Mouse (Mus musculus) CH12.LX (cell line): ENCODE data around the gene Ubxn6. TPM values are rescaled to one million over a fixed set of nuclear protein-coding genes. Genes with fewer than 3 reads are reported as not detected.

Source experiments
- DNase-seq: peaks from one replicate; pipeline ENCODE4 v3.0.0-alpha.2; 2013; ENCODE audit errors: extremely low read depth
- H3K27ac ChIP-seq: 2 replicates; pipeline ENCODE4 v1.5.1; 2012; ENCODE audit warnings: low read depth, mild to moderate bottlenecking, control low read depth, moderate library complexity; ENCODE audit not compliant: insufficient read depth
- H3K27me3 ChIP-seq: replicated peaks from 2 replicates; pipeline ENCODE3; 2012; ENCODE audit warnings: inconsistent platforms
- H3K36me3 ChIP-seq, 2 experiments: replicated peaks in 1 of 2; 2 replicates each; pipeline versions ENCODE3 to v1.6.1; 2012; ENCODE audit warnings: inconsistent platforms in 1 of 2, low read length in 1 of 2, mild to moderate bottlenecking in 1 of 2, mixed read lengths in 1 of 2, moderate library complexity in 1 of 2; ENCODE audit not compliant: control insufficient read depth in 1 of 2, insufficient read depth in 1 of 2
- H3K4me1 ChIP-seq, 2 experiments: 2 replicates each; pipeline ENCODE4 v1.6.1; 2012; ENCODE audit warnings: inconsistent platforms in 1 of 2, moderate library complexity in 1 of 2; ENCODE audit not compliant: insufficient read depth in 2 of 2, control insufficient read depth in 1 of 2
- H3K4me2 ChIP-seq: 2 replicates; pipeline ENCODE4 v1.6.1; 2012; ENCODE audit warnings: low read depth, mild to moderate bottlenecking, control low read depth; ENCODE audit not compliant: poor library complexity, insufficient read depth, severe bottlenecking
- H3K4me3 ChIP-seq, 3 experiments: fragments of 150-350 bp in 1 of 3; sonication (generic) in 1 of 3; replicated peaks in 1 of 3; 2 replicates each; pipeline versions ENCODE3 to v1.5.1; 2011 to 2012; ENCODE audit warnings: low read depth in 2 of 3, low read length in 2 of 3, mild to moderate bottlenecking in 2 of 3, moderate library complexity in 2 of 3, control low read depth in 1 of 3, improper control_type of control experiment in 1 of 3, inconsistent platforms in 1 of 3, mixed read lengths in 1 of 3; ENCODE audit not compliant: poor library complexity in 1 of 3
- H3K79me2 ChIP-seq: replicated peaks from 2 replicates; pipeline ENCODE4 v1.6.1; 2012; ENCODE audit warnings: mild to moderate bottlenecking, moderate library complexity; ENCODE audit not compliant: control insufficient read depth, poor library complexity, insufficient read depth, severe bottlenecking; ENCODE audit errors: extremely low read depth
- H3K9ac ChIP-seq: 2 replicates; pipeline ENCODE4 v1.6.1; 2012; ENCODE audit warnings: low read depth, mild to moderate bottlenecking, control low read depth, moderate library complexity; ENCODE audit not compliant: insufficient read depth
- H3K9me3 ChIP-seq: replicated peaks from 2 replicates; pipeline ENCODE3; 2012; ENCODE audit warnings: low read length, inconsistent platforms, mixed read lengths
- CTCF ChIP-seq, 2 experiments: IDR thresholded peaks in 1 of 2; conservative IDR thresholded peaks in 1 of 2; 2 replicates each; pipeline ENCODE4 v1.5.1; 2011 to 2012; ENCODE audit warnings: low read depth in 2 of 2, low read length in 2 of 2, improper control_type of control experiment in 1 of 2, inconsistent platforms in 1 of 2, mild to moderate bottlenecking in 1 of 2, moderate library complexity in 1 of 2
- ELF1 ChIP-seq: IDR thresholded peaks from 2 replicates; pipeline ENCODE4 v1.6.1; 2014; ENCODE audit warnings: low read depth, mild to moderate bottlenecking, inconsistent platforms, low read length, improper control_type of control experiment
- EP300 ChIP-seq: IDR thresholded peaks from 2 replicates; pipeline ENCODE4 v1.6.1; 2011; ENCODE audit warnings: low read length, improper control_type of control experiment
- GABPA ChIP-seq: IDR thresholded peaks from 2 replicates; pipeline ENCODE4 v1.6.1; 2012; ENCODE audit warnings: low read depth, low read length, improper control_type of control experiment, inconsistent platforms; ENCODE audit not compliant: insufficient replicate concordance
- JUND ChIP-seq: conservative IDR thresholded peaks from 2 replicates; pipeline ENCODE4 v1.6.1; 2011; ENCODE audit warnings: low read depth, low read length, improper control_type of control experiment
- KAT2A ChIP-seq: IDR thresholded peaks from 2 replicates; pipeline ENCODE4 v1.6.1; 2012; ENCODE audit warnings: low read length, improper control_type of control experiment, inconsistent platforms; ENCODE audit not compliant: insufficient replicate concordance
- MAZ ChIP-seq: IDR thresholded peaks from 2 replicates; pipeline ENCODE4 v1.6.1; 2012; ENCODE audit warnings: low read depth, mild to moderate bottlenecking, inconsistent platforms, low read length, improper control_type of control experiment, moderate library complexity
- MEF2A ChIP-seq: IDR thresholded peaks from 2 replicates; pipeline ENCODE4 v1.6.1; 2014; ENCODE audit warnings: low read depth, mild to moderate bottlenecking, inconsistent platforms, low read length, improper control_type of control experiment, borderline replicate concordance
- MYC ChIP-seq: IDR thresholded peaks from 2 replicates; pipeline ENCODE4 v1.6.1; 2011; ENCODE audit warnings: low read depth, mild to moderate bottlenecking, improper control_type of control experiment, low read length
- NRF1 ChIP-seq: IDR thresholded peaks from 2 replicates; pipeline ENCODE4 v1.6.1; 2014; ENCODE audit warnings: low read depth, mild to moderate bottlenecking, inconsistent platforms, low read length, improper control_type of control experiment, moderate library complexity
- PAX5 ChIP-seq: IDR thresholded peaks from 2 replicates; pipeline ENCODE4 v1.6.1; 2012; ENCODE audit warnings: low read length, inconsistent platforms, mixed read lengths
- POLR2A ChIP-seq: IDR thresholded peaks from 2 replicates; pipeline ENCODE4 v1.6.1; 2011; ENCODE audit warnings: low read depth, mild to moderate bottlenecking, improper control_type of control experiment, low read length
- RCOR1 ChIP-seq: conservative IDR thresholded peaks from 2 replicates; pipeline ENCODE4 v1.6.1; 2012; ENCODE audit warnings: low read depth, mild to moderate bottlenecking, inconsistent platforms, low read length, improper control_type of control experiment
- SIN3A ChIP-seq: IDR thresholded peaks from 2 replicates; pipeline ENCODE4 v1.6.1; 2012; ENCODE audit warnings: low read length, improper control_type of control experiment, inconsistent platforms
- SMC3 ChIP-seq: IDR thresholded peaks from 2 replicates; pipeline ENCODE4 v1.6.1; 2011; ENCODE audit warnings: low read depth, low read length, improper control_type of control experiment
- TBP ChIP-seq: conservative IDR thresholded peaks from 2 replicates; pipeline ENCODE4 v1.6.1; 2011; ENCODE audit warnings: low read depth, low read length, improper control_type of control experiment
- TCF12 ChIP-seq: IDR thresholded peaks from 2 replicates; pipeline ENCODE4 v1.6.1; 2014; ENCODE audit warnings: low read depth, mild to moderate bottlenecking, inconsistent platforms, low read length, improper control_type of control experiment
- UBTF ChIP-seq: IDR thresholded peaks from 2 replicates; pipeline ENCODE4 v1.6.1; 2012; ENCODE audit warnings: low read depth, mild to moderate bottlenecking, inconsistent platforms, low read length, improper control_type of control experiment, moderate library complexity
- USF1 ChIP-seq: IDR thresholded peaks from 2 replicates; pipeline ENCODE4 v1.6.1; 2014; ENCODE audit warnings: low read depth, mild to moderate bottlenecking, inconsistent platforms, low read length, improper control_type of control experiment
- ZC3H11A ChIP-seq: IDR thresholded peaks from 2 replicates; pipeline ENCODE4 v1.6.1; 2012; ENCODE audit warnings: low read depth, mild to moderate bottlenecking, inconsistent platforms, low read length, improper control_type of control experiment
- ZMIZ1 ChIP-seq: IDR thresholded peaks from 2 replicates; pipeline ENCODE4 v1.6.1; 2012; ENCODE audit warnings: low read depth, mild to moderate bottlenecking, inconsistent platforms, low read length, improper control_type of control experiment
- ZNF384 ChIP-seq: IDR thresholded peaks from 2 replicates; pipeline ENCODE4 v1.6.1; 2012; ENCODE audit warnings: low read depth, low read length, improper control_type of control experiment, inconsistent platforms
- dilution Hi-C: fragments of 300-500 bp; cut with MboI; formaldehyde crosslinking; loops from 2 replicates; pipeline ENCODE4 v1.14.3; 2020; ENCODE audit warnings: low sequenced_read_pairs; ENCODE audit not compliant: extremely low pct_unique_long_range_greater_than_20kb, extremely low pct_ligation_motif_present
- in situ Hi-C: fragments of 300-500 bp; cut with MboI; formaldehyde crosslinking; loops from 3 replicates; pipeline ENCODE4 v1.14.3; 2019; ENCODE audit warnings: low sequenced_read_pairs, low pct_ligation_motif_present, low pct_unique_long_range_greater_than_20kb, mixed read lengths
- polyA plus RNA-seq: library from polyadenylated mRNA; unstranded; fragments of >175 nt; gene quantifications from 2 replicates; pipeline ENCODE4 v1.2.1, GENCODE M21; 2012; ENCODE audit warnings: low read depth; ENCODE audit not compliant: insufficient read length
- total RNA-seq, 2 experiments: library from RNA; depleted of rRNA; stranded (reverse); fragments of 300-350 nt in 1 of 2; fragments of >200 nt in 1 of 2; gene quantifications; 2 replicates each; pipeline ENCODE4 v1.2.3; 2012 to 2014

The Ubxn6 gene
- total and polyA plus RNA-seq, 3 experiments: 24.6 to 29.1 (median 26.8) TPM

DNA sequence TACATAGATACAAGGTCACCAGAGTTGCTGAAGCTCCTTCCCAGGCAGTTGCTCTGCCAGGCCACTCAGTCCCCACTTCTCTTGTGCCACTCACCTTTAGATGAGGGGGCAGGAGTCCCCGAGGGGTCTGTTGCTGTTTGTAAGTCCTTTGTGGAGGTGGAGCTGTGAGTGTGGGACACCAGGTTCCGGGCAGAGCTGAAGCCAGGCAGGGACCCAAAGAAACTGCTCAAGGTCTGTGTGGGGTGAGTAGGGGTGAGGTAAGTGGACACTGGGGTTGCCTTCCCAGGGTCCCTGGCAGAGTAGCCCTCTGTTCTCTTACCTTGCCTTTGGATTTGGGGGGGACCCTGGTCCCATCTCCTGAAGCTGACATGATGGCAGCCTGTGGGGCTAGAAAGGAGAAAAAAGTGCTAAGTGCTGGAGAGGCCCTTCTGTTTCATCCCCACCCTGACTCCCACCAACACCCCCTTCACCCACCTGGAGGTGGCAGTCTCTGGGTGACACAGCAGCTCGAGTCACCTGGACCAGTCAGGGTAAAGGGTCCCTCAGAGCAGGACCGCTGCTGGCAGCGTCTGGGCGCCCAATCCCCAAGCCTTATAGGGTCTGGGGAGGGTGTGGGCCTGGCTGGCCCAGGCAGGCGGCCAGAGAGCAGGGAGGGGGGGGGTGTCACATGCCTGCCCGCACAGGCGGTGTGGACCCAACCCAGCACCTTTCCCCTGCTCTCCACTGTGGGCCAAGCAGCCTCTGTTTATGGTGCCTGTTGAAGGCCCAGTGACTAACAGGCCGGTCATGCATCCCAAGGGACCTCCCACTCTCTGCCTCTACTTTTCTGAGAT, 34.6 kb upstream of the Ubxn6 start, which contains the start of gene Plin4:
Gene Plin4 (minus strand): TSS at position 585 of the 833 bp plus-strand sequence.
- Histone ChIP-seq H3K27ac (no peak within 1 kb of the TSS), H3K4me1 (0 out of 4 replicates have a peak, but pooled peaks cover 0 to 2% of the 10 kb centered on the region in 2 experiments), H3K4me2 (no peak within 1 kb of the TSS), H3K9ac (no peak within 1 kb of the TSS), H3K79me2 (no peaks in the 10 kb centered on the region), H3K36me3 (peaks cover 0 to 39% of the 10 kb centered on the region in 2 experiments), H3K9me3 (no peaks in the 10 kb centered on the region), H3K4me3 (no peak within 1 kb of the TSS), H3K27me3 (no peaks in the 10 kb centered on the region)
- dilution Hi-C loops: no loop called here
- DNase-seq: no peak
- in situ Hi-C loops: no loop called here
- no peak for TF ChIP-seq CTCF (conservative IDR thresholded peaks at IDR 0.05 in 1 of 2, IDR thresholded peaks at IDR 0.05 in 1 of 2; ENCODE audit: low read depth in 2 of 2, low read length in 2 of 2)
- TF ChIP-seq KAT2A: no peak
- TF ChIP-seq RCOR1: no peak
- TF ChIP-seq UBTF: no peak
- no peak for TF ChIP-seq GABPA
- TF ChIP-seq TCF12: no peak
- TF ChIP-seq PAX5: no peak
- TF ChIP-seq MAZ: no peak
- TF ChIP-seq JUND: no peak
- TF ChIP-seq TBP: no peak
- no peak for TF ChIP-seq ZC3H11A
- TF ChIP-seq SMC3: no peak
- no peak for TF ChIP-seq ZNF384
- TF ChIP-seq MYC: no peak
- TF ChIP-seq ZMIZ1: no peak
- no peak for TF ChIP-seq POLR2A
- TF ChIP-seq NRF1: no peak
- no peak for TF ChIP-seq EP300
- TF ChIP-seq, all 38 proteins: peak for 0

DNA sequence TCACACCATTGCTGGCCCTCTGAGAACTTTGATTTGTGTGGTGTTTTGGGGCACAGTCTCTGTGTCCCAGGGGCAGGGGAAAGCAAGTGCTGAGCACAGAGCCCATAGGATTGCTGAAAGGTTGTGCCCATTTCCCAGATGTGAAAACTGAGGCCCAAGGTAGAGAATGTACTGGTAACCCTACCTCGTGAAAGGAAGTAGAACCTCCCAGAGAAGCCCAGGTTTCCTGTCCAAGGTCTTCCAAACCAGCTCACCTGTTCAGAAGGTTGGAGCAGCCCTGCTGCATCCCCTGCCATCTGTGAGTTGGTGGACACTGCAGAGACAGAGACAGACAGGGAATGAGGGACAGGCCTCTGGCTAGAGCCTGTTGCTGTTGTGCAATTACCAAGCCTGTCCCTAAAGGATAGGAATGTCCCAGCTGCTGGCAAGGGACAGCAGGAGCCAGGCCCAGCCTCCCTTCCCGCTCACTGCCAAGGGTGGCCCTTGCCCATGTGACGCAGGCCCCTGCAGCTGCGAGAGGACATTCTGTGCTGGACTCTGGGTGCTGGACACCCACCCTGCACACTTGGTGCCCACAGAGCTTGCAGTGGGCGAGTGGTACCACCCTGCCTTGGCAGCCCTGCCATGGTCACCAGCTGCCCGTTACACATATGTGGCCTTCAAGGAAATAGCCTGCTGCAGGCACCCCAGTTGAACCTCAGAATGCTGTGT, 33.7 kb upstream of the Ubxn6 start:
- H3K36me3 ChIP-seq: peaks cover 6 to 45% of the 10 kb centered on the region in 2 experiments
- H3K9ac ChIP-seq: no peak overlapping the region
- no peak for TF ChIP-seq SMC3
- TF ChIP-seq ELF1: no peak
- TF ChIP-seq PAX5: no peak
- TF ChIP-seq MAZ: no peak
- TF ChIP-seq USF1: no peak
- no peak for TF ChIP-seq ZMIZ1
- TF ChIP-seq MYC: no peak
- TF ChIP-seq ZC3H11A: no peak
- no peak for TF ChIP-seq TCF12
- no peak for TF ChIP-seq MEF2A
- TF ChIP-seq KAT2A: no peak
- TF ChIP-seq SIN3A: no peak
- dilution Hi-C loops: no loop called here
- DNase-seq: no peak
- no peak overlapping the region for H3K4me3 ChIP-seq
- H3K4me2 ChIP-seq: no peak overlapping the region
- no peaks in the 10 kb centered on the region for H3K9me3 ChIP-seq
- H3K27me3 ChIP-seq: no peaks in the 10 kb centered on the region
- 0 out of 4 replicates have a peak, but pooled peaks cover 0 to 2% of the 10 kb centered on the region in 2 experiments for H3K4me1 ChIP-seq
- in situ Hi-C loops: no loop called here
- no peaks in the 10 kb centered on the region for H3K79me2 ChIP-seq
- no peak overlapping the region for H3K27ac ChIP-seq
